Mouse (Mus musculus) MEL-GATA-1-ER (cell line): ENCODE data around the gene Ric8b.

ENCODE experiments used
- DNase-seq: peaks from one replicate; pipeline ENCODE4 v3.0.0-alpha.2; 2012; ENCODE audit warnings: low read depth; ENCODE audit errors: extremely low read depth

Gene Ric8b

DNA sequence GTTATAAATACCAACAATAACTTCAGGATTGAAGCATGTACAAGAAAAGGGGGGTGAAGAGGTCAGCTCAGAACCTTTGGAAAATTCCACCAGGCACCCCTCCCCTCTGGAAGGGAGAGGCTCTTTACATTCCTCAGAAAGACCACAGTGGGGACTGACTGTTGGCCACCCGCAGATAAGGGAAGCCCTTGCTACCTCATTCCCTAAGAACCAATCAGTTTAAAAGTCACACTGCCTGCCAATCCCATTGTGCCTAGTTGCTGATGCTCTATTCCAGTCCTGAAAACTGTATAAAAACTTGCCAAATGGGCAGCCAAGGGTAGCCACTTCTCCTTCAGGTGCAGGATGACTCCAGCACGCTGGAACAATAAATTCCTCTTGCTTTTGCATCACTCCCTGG lies 137.5 kb downstream of the Ric8b start:
- no peak for DNase-seq
